Mouse (Mus musculus): ENCODE data around the gene Pcnx. TPM values are rescaled to one million over a fixed set of nuclear protein-coding genes. Genes with fewer than 3 reads are reported as not detected.
A peak's percentile ranks its signal among the peaks of the same experiment; 100 is the strongest.

The Pcnx gene
- total RNA-seq, 1 experiment = 24.9 TPM

GRCm38 (mm10) chr12:81839663-81840062 lies 20.2 kb upstream of the Pcnx start:
- H3K9ac ChIP-seq (ENCODE audit: insufficient read depth, low read depth, low read length, poor library complexity, severe bottlenecking) = no peak overlapping the region
- H3K27ac ChIP-seq (ENCODE audit: insufficient read depth, low read depth, low read length, poor library complexity, severe bottlenecking) = no peak overlapping the region
- TF ChIP-seq HCFC1 (IDR thresholded peaks at IDR 0.05; ENCODE audit: borderline replicate concordance, insufficient read depth, low read length) (no peak), ZC3H11A (IDR thresholded peaks at IDR 0.05; ENCODE audit: borderline replicate concordance, low read depth, low read length) (no peak), MAFK (IDR thresholded peaks at IDR 0.05; ENCODE audit: insufficient read depth, low read depth, low read length) (no peak), CHD2 (IDR thresholded peaks at IDR 0.05; ENCODE audit: low read depth, low read length) (no peak), ZNF384 (IDR thresholded peaks at IDR 0.05; ENCODE audit: low read depth, low read length) (no peak)
- in situ Hi-C loops (cut with MboI; ENCODE audit: low sequenced_read_pairs in 2 of 2, unreplicated experiment in 2 of 2) = no loop called here
- H3K36me3 ChIP-seq (ENCODE audit: control insufficient read depth, insufficient read depth, low read length, poor library complexity, severe bottlenecking) = no peaks in the 10 kb centered on the region
- H3K4me3 ChIP-seq (ENCODE audit: insufficient read depth in 1 of 2, low read depth in 1 of 2, low read length in 2 of 2, poor library complexity in 1 of 2, severe bottlenecking in 1 of 2) = no peak overlapping the region
- 0 out of 4 replicates have a peak, but pooled peaks cover 0 to 3% of the 10 kb centered on the region in 2 experiments for H3K4me1 ChIP-seq (ENCODE audit: control insufficient read depth in 2 of 2, insufficient read depth in 2 of 2, low read length in 2 of 2, poor library complexity in 1 of 2)
- no peak for DNase-seq (ENCODE audit: low read depth, low spot score)
- H3K9me3 ChIP-seq (ENCODE audit: control insufficient read depth, insufficient read depth, low read depth, low read length) = no peaks in the 10 kb centered on the region

DNA sequence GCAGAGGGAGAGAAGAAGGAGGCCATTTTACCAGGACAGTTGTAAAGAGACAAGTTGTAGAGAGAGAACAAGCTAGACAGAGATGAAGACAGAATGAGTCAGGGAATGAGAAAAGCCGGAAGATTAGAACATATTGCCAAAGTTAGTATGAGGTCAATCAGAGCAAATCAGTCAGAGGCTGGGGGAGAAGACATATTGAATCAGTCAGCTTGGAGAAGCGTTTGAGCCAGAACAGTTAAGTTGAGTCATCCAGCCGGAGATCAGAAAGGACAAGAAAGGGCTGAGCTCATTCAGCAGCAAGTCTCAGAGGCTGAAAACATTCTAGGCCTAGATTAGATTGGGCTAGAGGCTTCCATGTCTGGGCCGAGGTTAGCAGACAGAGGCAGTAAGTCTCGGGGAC lies 18.8 kb upstream of the Pcnx start:
- Histone ChIP-seq H3K27ac (ENCODE audit: insufficient read depth, low read depth, low read length, poor library complexity, severe bottlenecking) (no peak overlapping the region), H3K9ac (ENCODE audit: insufficient read depth, low read depth, low read length, poor library complexity, severe bottlenecking) (no peak overlapping the region), H3K4me1 (ENCODE audit: control insufficient read depth in 2 of 2, insufficient read depth in 2 of 2, low read length in 2 of 2, poor library complexity in 1 of 2) (0 out of 4 replicates have a peak, but pooled peaks cover 0 to 5% of the 10 kb centered on the region in 2 experiments), H3K36me3 (ENCODE audit: control insufficient read depth, insufficient read depth, low read length, poor library complexity, severe bottlenecking) (no peaks in the 10 kb centered on the region), H3K4me3 (ENCODE audit: insufficient read depth in 1 of 2, low read depth in 1 of 2, low read length in 2 of 2, poor library complexity in 1 of 2, severe bottlenecking in 1 of 2) (no peak overlapping the region), H3K9me3 (ENCODE audit: control insufficient read depth, insufficient read depth, low read depth, low read length) (no peaks in the 10 kb centered on the region)
- TF ChIP-seq CHD2 (IDR thresholded peaks at IDR 0.05; ENCODE audit: low read depth, low read length) (no peak), HCFC1 (IDR thresholded peaks at IDR 0.05; ENCODE audit: borderline replicate concordance, insufficient read depth, low read length) (no peak), ZNF384 (IDR thresholded peaks at IDR 0.05; ENCODE audit: low read depth, low read length) (no peak), ZC3H11A (IDR thresholded peaks at IDR 0.05; ENCODE audit: borderline replicate concordance, low read depth, low read length) (no peak), MAFK (IDR thresholded peaks at IDR 0.05; ENCODE audit: insufficient read depth, low read depth, low read length) (no peak)
- DNase-seq (ENCODE audit: low read depth, low spot score) = no peak
- in situ Hi-C loops (cut with MboI; ENCODE audit: low sequenced_read_pairs in 2 of 2, unreplicated experiment in 2 of 2) = no loop called here

- Histone ChIP-seq H3K4me3 (ENCODE audit: insufficient read depth in 1 of 2, low read depth in 1 of 2, low read length in 2 of 2, poor library complexity in 1 of 2, severe bottlenecking in 1 of 2) (no peak overlapping the region), H3K9me3 (ENCODE audit: control insufficient read depth, insufficient read depth, low read depth, low read length) (no peaks in the 10 kb centered on the region), H3K27ac (ENCODE audit: insufficient read depth, low read depth, low read length, poor library complexity, severe bottlenecking) (no peak overlapping the region; the same call in 1 of the 2 replicates), H3K9ac (ENCODE audit: insufficient read depth, low read depth, low read length, poor library complexity, severe bottlenecking) (no peak overlapping the region), H3K36me3 (ENCODE audit: control insufficient read depth, insufficient read depth, low read length, poor library complexity, severe bottlenecking) (no peaks in the 10 kb centered on the region), H3K4me1 (ENCODE audit: control insufficient read depth in 2 of 2, insufficient read depth in 2 of 2, low read length in 2 of 2, poor library complexity in 1 of 2) (0 out of 4 replicates have a peak, but pooled peaks cover 0 to 5% of the 10 kb centered on the region in 2 experiments)
- no peak for TF ChIP-seq ZC3H11A (IDR thresholded peaks at IDR 0.05; ENCODE audit: borderline replicate concordance, low read depth, low read length)
- no peak for TF ChIP-seq HCFC1 (IDR thresholded peaks at IDR 0.05; ENCODE audit: borderline replicate concordance, insufficient read depth, low read length)
- no peak for TF ChIP-seq MAFK (IDR thresholded peaks at IDR 0.05; ENCODE audit: insufficient read depth, low read depth, low read length)
- TF ChIP-seq ZNF384 (IDR thresholded peaks at IDR 0.05; ENCODE audit: low read depth, low read length) = no peak
- no peak for TF ChIP-seq CHD2 (IDR thresholded peaks at IDR 0.05; ENCODE audit: low read depth, low read length)
- DNase-seq (ENCODE audit: low read depth, low spot score) = no peak
- in situ Hi-C loops (cut with MboI; ENCODE audit: low sequenced_read_pairs in 2 of 2, unreplicated experiment in 2 of 2) = no loop called here
Measured at GRCm38 (mm10) chr12:81843501-81843900, 16.3 kb upstream of the Pcnx start.

DNA sequence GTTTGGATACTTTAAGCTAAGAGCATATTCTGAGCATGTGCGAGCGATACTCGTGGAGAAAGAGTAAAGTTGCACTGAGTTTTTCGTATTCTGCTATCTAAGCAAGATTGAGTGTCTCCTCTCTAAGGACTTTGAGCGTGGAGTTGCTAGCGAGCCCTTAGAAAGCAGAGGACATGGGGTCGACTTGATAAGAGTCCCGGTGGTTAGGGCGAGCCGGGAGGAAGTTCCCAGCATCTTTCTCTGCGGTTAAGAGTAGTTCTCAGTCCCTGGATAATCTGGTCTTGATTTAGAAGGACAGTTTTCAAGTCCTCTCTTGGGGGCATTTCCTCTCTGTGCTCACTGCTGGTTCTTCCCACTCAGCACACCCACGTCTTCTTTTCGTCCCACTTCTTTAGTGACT lies 15.3 kb upstream of the Pcnx start:
- in situ Hi-C loops (cut with MboI; ENCODE audit: low sequenced_read_pairs in 2 of 2, unreplicated experiment in 2 of 2) = no loop called here
- Histone ChIP-seq H3K9ac (ENCODE audit: insufficient read depth, low read depth, low read length, poor library complexity, severe bottlenecking) (no peak overlapping the region), H3K36me3 (ENCODE audit: control insufficient read depth, insufficient read depth, low read length, poor library complexity, severe bottlenecking) (no peaks in the 10 kb centered on the region), H3K9me3 (ENCODE audit: control insufficient read depth, insufficient read depth, low read depth, low read length) (no peaks in the 10 kb centered on the region), H3K27ac (ENCODE audit: insufficient read depth, low read depth, low read length, poor library complexity, severe bottlenecking) (no peak overlapping the region), H3K4me1 (ENCODE audit: control insufficient read depth in 2 of 2, insufficient read depth in 2 of 2, low read length in 2 of 2, poor library complexity in 1 of 2) (0 out of 4 replicates have a peak, but pooled peaks cover 0 to 5% of the 10 kb centered on the region in 2 experiments), H3K4me3 (ENCODE audit: insufficient read depth in 1 of 2, low read depth in 1 of 2, low read length in 2 of 2, poor library complexity in 1 of 2, severe bottlenecking in 1 of 2) (no peak overlapping the region)
- no peak for TF ChIP-seq ZC3H11A (IDR thresholded peaks at IDR 0.05; ENCODE audit: borderline replicate concordance, low read depth, low read length)
- TF ChIP-seq HCFC1 (IDR thresholded peaks at IDR 0.05; ENCODE audit: borderline replicate concordance, insufficient read depth, low read length) = no peak
- no peak for TF ChIP-seq ZNF384 (IDR thresholded peaks at IDR 0.05; ENCODE audit: low read depth, low read length)
- TF ChIP-seq CHD2 (IDR thresholded peaks at IDR 0.05; ENCODE audit: low read depth, low read length) = no peak
- DNase-seq (ENCODE audit: low read depth, low spot score) = no peak

- TF ChIP-seq MAFK (IDR thresholded peaks at IDR 0.05; ENCODE audit: insufficient read depth, low read depth, low read length) (peak; percentile 93), ZNF384 (IDR thresholded peaks at IDR 0.05; ENCODE audit: low read depth, low read length) (no peak), CHD2 (IDR thresholded peaks at IDR 0.05; ENCODE audit: low read depth, low read length) (no peak)
- no peak overlapping the region for H3K4me3 ChIP-seq (ENCODE audit: insufficient read depth in 1 of 2, low read depth in 1 of 2, low read length in 2 of 2, poor library complexity in 1 of 2, severe bottlenecking in 1 of 2)
- H3K9me3 ChIP-seq (ENCODE audit: control insufficient read depth, insufficient read depth, low read depth, low read length) = no peaks in the 10 kb centered on the region
- H3K27ac ChIP-seq (ENCODE audit: insufficient read depth, low read depth, low read length, poor library complexity, severe bottlenecking) = no peak overlapping the region
- no peaks in the 10 kb centered on the region for H3K36me3 ChIP-seq (ENCODE audit: control insufficient read depth, insufficient read depth, low read length, poor library complexity, severe bottlenecking)
- peak; percentile 12 for DNase-seq (ENCODE audit: low read depth, low spot score)
- in situ Hi-C loops (cut with MboI; ENCODE audit: low sequenced_read_pairs in 2 of 2, unreplicated experiment in 2 of 2) = no loop called here
- H3K4me1 ChIP-seq (ENCODE audit: control insufficient read depth in 2 of 2, insufficient read depth in 2 of 2, low read length in 2 of 2, poor library complexity in 1 of 2) = 0 out of 4 replicates have a peak, but pooled peaks cover 0 to 5% of the 10 kb centered on the region in 2 experiments
- no peak overlapping the region for H3K9ac ChIP-seq (ENCODE audit: insufficient read depth, low read depth, low read length, poor library complexity, severe bottlenecking)
Measured at GRCm38 (mm10) chr12:81844981-81845380, 14.8 kb upstream of the Pcnx start.
